Mouse (Mus musculus) heart, adult 2 months (tissue): ENCODE measurements around the gene Mad2l1bp.

Experiments
- CTCF ChIP-seq: fragments of 200-600 bp; IDR thresholded peaks from 2 replicates; pipeline ENCODE4 v1.8.1; 2022; ENCODE audit warnings: antibody characterized with exemption, mild to moderate bottlenecking, moderate library complexity
- POLR2A ChIP-seq: fragments of 200-500 bp; IDR thresholded peaks from 2 replicates; pipeline ENCODE4 v1.6.1; 2011; ENCODE audit warnings: mild to moderate bottlenecking, low read depth, low read length, control low read depth; ENCODE audit not compliant: insufficient read depth

DNA sequence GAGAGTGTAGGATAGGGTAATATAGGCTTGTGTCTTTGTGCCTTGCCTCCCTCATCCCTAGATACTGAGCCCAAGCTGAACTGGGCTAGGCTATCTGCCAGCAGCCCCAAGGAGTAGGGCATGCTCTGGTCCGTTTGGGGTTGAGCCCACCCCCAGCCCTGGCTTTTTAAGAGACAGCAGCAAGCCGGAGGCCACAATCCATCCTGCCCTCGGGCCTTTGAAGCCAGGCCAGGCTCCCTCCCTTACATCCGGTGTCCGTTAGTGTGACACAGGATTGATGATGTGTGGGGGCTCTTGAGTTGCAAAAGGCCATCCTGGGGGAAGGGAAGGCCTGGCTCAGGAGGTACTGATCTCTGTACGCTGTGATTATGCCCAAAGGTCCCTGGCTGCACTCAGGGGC is 26.7 kb downstream of the Mad2l1bp start:
- TF ChIP-seq CTCF (no peak), POLR2A (no peak)
